Mouse (Mus musculus): ENCODE measurements around the gene Cyp2d22. TPM values are rescaled to one million over a fixed set of nuclear protein-coding genes. Genes with fewer than 3 reads are reported as not detected.

Gene Cyp2d22
- polyA plus RNA-seq, 1 experiment from 2014 or later, result 5.5 TPM

- TF ChIP-seq CTCF (IDR thresholded peaks at IDR 0.05; ENCODE audit: low read depth), result no peak
- H3K27me3 ChIP-seq (ENCODE audit: insufficient read depth, low read length), result no peaks in the 10 kb centered on the region
- H3K4me2 ChIP-seq, result no peak overlapping the region
- no peak for ATAC-seq (ENCODE audit: insufficient read depth)
- no peaks in the 10 kb centered on the region for H3K9me3 ChIP-seq (ENCODE audit: low read depth, low read length)
- 60% methylated on average over 2 of the region's 2 CpGs for WGBS
- H3K27ac ChIP-seq (ENCODE audit: low read depth), result no peak overlapping the region
- peaks cover 15% of the 10 kb centered on the region for H3K36me3 ChIP-seq (ENCODE audit: insufficient read depth)
- DNase-seq, result no peak
- no peaks in the 10 kb centered on the region; the same call in 1 of the 2 replicates for H3K4me1 ChIP-seq (ENCODE audit: insufficient read depth)
- H3K4me3 ChIP-seq (ENCODE audit: low read depth, low read length), result no peak overlapping the region
- no peak overlapping the region for H3K9ac ChIP-seq
Measured at GRCm38 (mm10) chr15:82325382-82325781, 54.7 kb downstream of the Cyp2d22 start.

GRCm38 (mm10) chr15:82322195-82322594 is 57.9 kb downstream of the Cyp2d22 start:
- Histone ChIP-seq H3K4me3 (ENCODE audit: low read depth, low read length) (no peak overlapping the region), H3K4me1 (ENCODE audit: insufficient read depth) (no peaks in the 10 kb centered on the region; the same call in 1 of the 2 replicates), H3K9me3 (ENCODE audit: low read depth, low read length) (no peaks in the 10 kb centered on the region), H3K4me2 (no peak overlapping the region), H3K9ac (no peak overlapping the region), H3K36me3 (ENCODE audit: insufficient read depth) (no peaks in the 10 kb centered on the region), H3K27me3 (ENCODE audit: insufficient read depth, low read length) (no peaks in the 10 kb centered on the region), H3K27ac (ENCODE audit: low read depth) (no peak overlapping the region)
- ATAC-seq (ENCODE audit: insufficient read depth) (no peak), DNase-seq (no peak)
- no peak for TF ChIP-seq CTCF (IDR thresholded peaks at IDR 0.05; ENCODE audit: low read depth)
- 75% methylated on average over 8 of the region's 8 CpGs for WGBS

Small RNA genes lying within 50 kb of the gene (microRNA-seq; reads per million reads assigned to microRNA genes)
- gene Gm25990 (ENCODE audit: borderline number of aligned reads) (not detected), gene Gm27331 (ENCODE audit: borderline number of aligned reads) (not detected), gene Mir7684 (ENCODE audit: borderline number of aligned reads) (not detected)

Other genes with a start within 250 kb of the Cyp2d22 start
- gene Srebf2, start 233.1 kb downstream of the Cyp2d22 start, polyA plus RNA-seq (2014; fragmentation: Nextera tagmentation; extraction: Ambion mirVana), result 107 and 114 TPM in 2 replicates
- gene Shisa8, start 167.4 kb downstream of the Cyp2d22 start, polyA plus RNA-seq (2014; fragmentation: Nextera tagmentation; extraction: Ambion mirVana), result 0.20 and 0.45 TPM in 2 replicates
- 0.22 TPM in 1 of 2 replicates, not detected in the other for gene Tnfrsf13c, start 155.9 kb downstream of the Cyp2d22 start, polyA plus RNA-seq (2014; fragmentation: Nextera tagmentation; extraction: Ambion mirVana)
- gene Cenpm, start 135.5 kb downstream of the Cyp2d22 start, polyA plus RNA-seq (2014; fragmentation: Nextera tagmentation; extraction: Ambion mirVana), result 86.9 and 88.1 TPM in 2 replicates
- gene 1500009C09Rik, start 127.9 kb downstream of the Cyp2d22 start, polyA plus RNA-seq (2014; fragmentation: Nextera tagmentation; extraction: Ambion mirVana), result not detected in 2 replicates
- 8.1 and 8.7 TPM in 2 replicates for gene Sept3, start 105.4 kb downstream of the Cyp2d22 start, polyA plus RNA-seq (2014; fragmentation: Nextera tagmentation; extraction: Ambion mirVana)
- gene Wbp2nl, start 81.3 kb downstream of the Cyp2d22 start, polyA plus RNA-seq (2014; fragmentation: Nextera tagmentation; extraction: Ambion mirVana), result 0.42 and 0.57 TPM in 2 replicates
- 40.3 and 45.9 TPM in 2 replicates for gene Naga, start 41.3 kb downstream of the Cyp2d22 start, polyA plus RNA-seq (2014; fragmentation: Nextera tagmentation; extraction: Ambion mirVana)
- gene Pheta2, start 41.3 kb downstream of the Cyp2d22 start, polyA plus RNA-seq (2014; fragmentation: Nextera tagmentation; extraction: Ambion mirVana), result 13.8 and 14.4 TPM in 2 replicates
- gene Smdt1, start 41.3 kb downstream of the Cyp2d22 start, polyA plus RNA-seq (2014; fragmentation: Nextera tagmentation; extraction: Ambion mirVana), result 218 and 226 TPM in 2 replicates
- gene Ndufa6, start 25.9 kb downstream of the Cyp2d22 start, polyA plus RNA-seq (2014; fragmentation: Nextera tagmentation; extraction: Ambion mirVana), result 289 and 322 TPM in 2 replicates
- not detected in 2 replicates for gene Cyp2d11, start 13.8 kb upstream of the Cyp2d22 start, polyA plus RNA-seq (2014; fragmentation: Nextera tagmentation; extraction: Ambion mirVana)
- gene Cyp2d10, start 26.9 kb upstream of the Cyp2d22 start, polyA plus RNA-seq (2014; fragmentation: Nextera tagmentation; extraction: Ambion mirVana), result not detected in 2 replicates
- gene Cyp2d9, start 53.2 kb upstream of the Cyp2d22 start, polyA plus RNA-seq (2014; fragmentation: Nextera tagmentation; extraction: Ambion mirVana), result not detected in 2 replicates
- not detected in 2 replicates for gene Cyp2d12, start 174.8 kb upstream of the Cyp2d22 start, polyA plus RNA-seq (2014; fragmentation: Nextera tagmentation; extraction: Ambion mirVana)
- not detected in 2 replicates for gene Cyp2d34, start 240.7 kb upstream of the Cyp2d22 start, polyA plus RNA-seq (2014; fragmentation: Nextera tagmentation; extraction: Ambion mirVana)